Mouse (Mus musculus): ENCODE measurements at regions not wholly inside any gene's neighbourhood (a gene's known extent, or its start where the extent isn't known, plus 50 kb on each side); places are given as distances from the start of the nearest gene placed in this dataset.

DNA sequence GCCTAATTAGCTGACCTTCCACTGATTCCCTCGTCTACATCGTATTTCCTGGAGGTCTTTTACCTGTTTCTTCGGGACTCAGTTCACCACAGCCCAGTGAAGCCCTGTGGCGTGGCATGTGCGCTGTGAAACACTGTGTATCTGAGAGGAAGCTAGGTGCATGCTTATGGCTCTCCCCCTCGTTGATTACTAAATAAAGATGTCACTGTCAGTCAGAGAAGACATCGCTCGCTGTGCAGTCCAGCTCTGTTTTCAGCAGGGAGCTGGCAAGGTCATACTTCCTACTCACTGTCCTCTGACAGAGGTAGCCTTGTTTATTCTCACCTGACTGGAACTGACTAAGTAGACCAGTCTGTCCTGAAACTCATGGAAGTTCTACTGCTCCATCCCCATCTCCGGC lies 68.7 kb upstream of the Adrb1 start:
- DNase-seq: no peak

DNA sequence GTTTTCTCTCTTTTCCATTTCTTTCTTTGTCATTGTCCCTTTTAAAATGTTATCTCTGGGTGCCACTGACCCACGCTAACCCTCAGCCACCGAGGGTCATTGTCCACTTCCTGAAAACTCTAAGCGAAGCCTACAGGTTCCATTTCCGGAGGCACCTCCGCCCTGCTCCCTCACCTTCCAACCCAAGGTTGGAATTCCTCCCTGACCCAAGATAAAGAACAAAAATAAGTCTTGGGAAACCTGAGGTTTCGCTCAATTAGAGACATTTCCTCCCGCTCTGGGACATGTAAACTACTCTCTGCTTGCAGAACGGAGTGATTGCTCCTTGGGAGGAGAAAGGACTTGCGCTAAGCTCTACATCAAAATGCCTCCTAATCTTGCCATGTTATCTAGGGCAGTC lies 66.7 kb upstream of the Adrb1 start:
- DNase-seq: no peak

DNA sequence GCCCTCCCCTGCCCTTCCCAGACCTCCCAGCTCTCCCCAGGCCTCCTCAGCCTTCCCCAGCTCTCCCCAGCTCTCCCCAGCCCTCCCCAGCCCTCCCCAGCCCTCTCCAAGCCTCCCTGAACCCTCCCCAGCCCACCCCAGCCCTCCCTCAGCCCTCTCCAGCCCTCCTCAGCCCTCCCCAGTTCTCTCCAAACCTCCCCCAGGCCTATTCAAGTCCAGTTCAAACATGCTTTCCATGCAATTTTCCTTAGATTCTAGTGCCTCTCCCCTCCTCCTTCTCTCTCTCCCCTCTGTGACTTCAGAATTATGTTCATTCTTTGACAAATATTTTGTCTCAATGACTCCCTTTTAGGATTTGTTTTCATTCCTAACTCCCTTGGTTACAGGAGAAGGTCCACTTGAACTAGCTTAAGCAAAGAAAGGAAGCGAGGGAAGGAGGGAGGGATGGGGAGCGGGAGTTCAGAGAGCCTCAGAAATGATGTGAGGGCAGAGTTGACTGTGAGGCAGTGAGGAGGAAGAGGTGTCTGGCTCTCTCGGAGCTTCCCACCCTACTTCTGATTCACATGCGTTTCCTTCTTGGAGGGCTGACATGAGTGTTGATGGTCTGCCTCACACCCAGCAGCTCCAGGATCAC lies 61.3 kb upstream of the Adrb1 start:
- DNase-seq: no peak

DNA sequence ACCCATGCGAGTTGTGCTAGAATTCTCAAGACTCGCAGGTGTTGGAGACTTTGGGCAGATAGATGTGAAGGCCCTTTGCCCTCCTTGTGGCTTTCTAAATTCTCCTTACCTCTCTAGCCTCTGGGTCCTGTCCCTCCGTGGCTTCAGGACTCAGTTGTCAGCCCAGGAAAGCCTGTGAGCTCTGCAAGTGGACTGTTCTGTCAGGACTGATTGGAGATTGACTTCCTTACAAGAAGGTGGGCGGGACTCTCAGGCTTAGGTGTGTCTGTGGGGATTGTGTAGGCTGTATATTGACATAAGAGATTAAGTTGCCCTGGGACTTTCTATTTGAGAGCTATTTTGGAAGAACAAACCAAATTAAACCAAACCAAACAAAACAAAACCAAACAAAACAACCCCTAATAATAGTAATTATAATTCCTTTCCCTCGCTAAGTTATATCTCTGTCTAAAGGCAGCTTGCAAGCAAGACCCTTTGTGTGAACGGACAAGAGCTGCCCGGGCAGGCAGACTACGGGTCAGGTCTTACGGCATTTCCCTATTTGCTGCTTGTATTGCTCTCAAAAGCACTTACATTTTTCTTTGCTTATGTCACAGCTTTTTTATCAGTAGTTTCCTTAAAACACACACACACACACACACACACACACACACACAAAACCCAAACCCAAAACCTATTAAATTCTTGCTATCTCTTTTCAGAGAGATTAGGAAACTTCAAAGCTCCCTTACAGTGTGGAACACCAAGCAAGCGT lies 58.3 kb upstream of the Adrb1 start:
- DNase-seq: no peak

DNA sequence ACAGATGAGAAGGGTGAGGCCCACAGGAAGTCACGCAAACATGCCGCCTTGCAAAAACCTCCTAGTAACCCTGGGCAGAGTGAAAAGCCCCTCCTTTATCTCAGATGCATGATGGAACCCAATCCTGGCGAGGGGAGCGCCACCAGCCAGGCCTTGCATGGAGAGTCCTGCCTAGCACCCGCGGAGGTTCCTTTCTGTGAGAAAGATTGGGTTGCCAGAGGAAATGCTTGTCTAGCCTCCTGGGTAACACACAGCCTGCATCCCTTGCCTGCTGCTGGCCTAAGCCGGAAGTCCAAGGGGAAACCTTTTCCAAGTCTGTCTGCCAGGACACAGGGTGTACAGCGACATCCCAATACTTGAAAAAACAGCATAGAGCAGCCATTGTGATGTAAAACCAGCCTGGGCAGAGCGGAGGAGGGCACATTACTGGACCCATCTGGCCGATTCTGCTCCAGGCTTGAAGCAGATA lies 57.7 kb upstream of the Adrb1 start:
- DNase-seq: no peak

DNA sequence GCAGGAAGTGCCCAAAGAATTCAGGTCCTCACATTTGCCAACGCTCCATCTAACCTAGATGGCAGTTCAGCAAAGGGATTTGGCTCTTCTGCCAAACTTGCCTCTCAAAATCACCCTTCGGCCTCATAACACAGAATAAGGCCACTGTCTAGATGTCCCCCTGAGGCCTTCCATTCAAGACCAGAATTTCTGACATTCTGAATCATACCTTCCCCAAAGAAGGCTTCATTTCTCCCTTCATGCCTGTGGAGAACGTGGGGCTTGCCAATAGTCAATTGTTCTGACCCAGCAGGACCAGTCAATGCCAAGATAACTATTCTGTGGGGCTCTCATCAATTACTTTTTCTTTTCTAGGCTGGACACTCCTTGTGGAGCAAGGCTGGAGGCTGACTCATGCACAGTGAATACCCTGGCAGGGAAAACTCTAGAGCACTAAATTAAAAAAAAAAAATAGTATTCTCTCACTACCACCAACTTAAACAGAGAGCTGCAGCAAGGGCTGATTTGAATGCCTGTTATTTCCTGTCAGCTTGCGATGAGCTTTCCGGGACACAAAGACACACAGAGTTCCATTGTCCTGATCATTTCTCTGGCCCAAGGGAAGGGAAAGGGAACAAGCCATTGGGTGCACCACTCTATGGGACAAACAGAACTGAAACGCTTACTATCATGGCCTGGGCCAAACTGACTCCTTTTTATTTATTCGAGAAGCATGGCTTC lies 56.9 kb upstream of the Adrb1 start:
- no peak for DNase-seq

DNA sequence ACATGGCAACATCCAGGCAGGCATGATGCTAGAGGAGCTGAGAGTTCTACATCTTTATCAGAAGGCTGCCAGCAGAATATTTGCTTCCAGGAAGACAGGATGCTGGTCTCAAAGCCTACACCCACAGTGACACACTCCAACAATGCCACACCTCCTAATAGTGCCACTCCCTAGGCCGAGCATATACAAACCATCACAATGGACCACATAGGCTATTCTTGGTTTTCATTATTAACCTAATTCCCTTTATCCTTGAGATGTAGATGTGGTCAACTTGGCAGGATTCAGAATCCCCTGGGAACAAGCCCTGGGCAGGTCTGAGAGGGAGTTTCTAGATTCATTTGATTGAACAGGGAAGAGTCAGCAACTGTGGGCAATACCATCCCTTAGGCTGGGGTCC lies 56.0 kb upstream of the Adrb1 start:
- DNase-seq: no peak

DNA sequence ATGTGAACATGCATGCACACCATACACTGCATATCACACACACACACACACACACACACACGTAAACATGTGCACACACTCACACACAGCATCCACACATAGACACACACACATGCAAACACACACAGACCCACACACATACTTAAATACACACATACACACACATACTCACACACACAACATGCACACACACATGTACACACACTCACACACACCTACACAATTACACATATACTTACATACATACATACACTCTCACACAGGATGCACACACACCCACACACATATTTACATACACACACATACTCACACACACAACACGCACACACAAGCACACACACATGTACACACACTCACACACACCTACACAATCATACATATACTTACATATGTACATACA lies 54.1 kb upstream of the Adrb1 start:
- no peak for DNase-seq

DNA sequence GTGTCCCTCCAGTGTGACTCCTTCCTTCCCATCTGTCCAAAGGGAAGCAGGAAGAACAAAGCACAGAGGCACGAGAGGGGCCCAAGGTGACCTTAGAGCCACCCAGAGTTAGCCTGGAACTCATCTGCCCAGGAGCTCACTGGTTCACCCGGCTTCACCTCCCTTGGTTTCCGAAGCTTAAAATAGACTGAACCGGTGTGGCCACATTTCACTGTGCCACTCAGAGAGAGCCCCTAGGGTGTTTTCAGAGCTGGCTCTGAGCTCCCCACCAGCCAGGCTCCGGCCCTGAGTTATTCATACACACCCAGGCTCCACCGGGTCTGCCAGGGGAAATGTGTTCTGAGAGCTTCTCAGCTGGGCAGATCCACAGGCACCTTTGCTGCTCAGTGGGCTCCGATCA lies 53.0 kb upstream of the Adrb1 start:
- peak; percentile 36 to 61 for DNase-seq

DNA sequence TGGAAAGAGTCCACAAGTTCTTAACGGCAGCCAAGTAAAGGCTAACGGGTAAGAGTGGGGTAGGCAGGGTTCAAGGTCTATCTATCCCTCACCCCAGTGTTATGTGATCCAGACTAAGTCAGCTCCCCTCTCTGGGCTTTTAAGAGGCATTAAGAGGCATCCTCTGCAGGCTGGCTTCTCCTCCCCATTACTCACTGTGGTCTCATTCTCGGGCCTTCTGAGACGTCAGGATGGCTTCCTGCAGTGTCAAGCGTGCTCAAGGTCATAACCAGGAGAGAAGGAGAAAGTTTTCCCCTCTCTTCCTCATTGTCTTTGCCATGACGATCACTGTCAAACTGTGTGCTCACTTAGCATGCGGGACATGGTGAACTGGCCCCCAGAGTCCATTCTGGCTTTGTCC lies 52.5 kb upstream of the Adrb1 start:
- DNase-seq: no peak
